Mouse (Mus musculus) adrenal gland, adult 18-20 months (tissue): ENCODE measurements around the gene Elob. TPM values are rescaled to one million over a fixed set of nuclear protein-coding genes. Genes with fewer than 3 reads are reported as not detected.

ENCODE experiments used
- DNase-seq, 2 experiments: peaks; one replicate each; pipeline ENCODE4 v3.0.0; 2021 to 2022; ENCODE audit warnings: low spot score in 2 of 2
- total RNA-seq, 2 experiments: library from RNA; stranded (reverse); gene quantifications; 1 replicate in 1 of 2; 2 replicates in 1 of 2; pipeline ENCODE4 v1.2.3; 2021

Elob gene
- total RNA-seq, 2 experiments from 2014 or later = 352 to 413 TPM

DNA sequence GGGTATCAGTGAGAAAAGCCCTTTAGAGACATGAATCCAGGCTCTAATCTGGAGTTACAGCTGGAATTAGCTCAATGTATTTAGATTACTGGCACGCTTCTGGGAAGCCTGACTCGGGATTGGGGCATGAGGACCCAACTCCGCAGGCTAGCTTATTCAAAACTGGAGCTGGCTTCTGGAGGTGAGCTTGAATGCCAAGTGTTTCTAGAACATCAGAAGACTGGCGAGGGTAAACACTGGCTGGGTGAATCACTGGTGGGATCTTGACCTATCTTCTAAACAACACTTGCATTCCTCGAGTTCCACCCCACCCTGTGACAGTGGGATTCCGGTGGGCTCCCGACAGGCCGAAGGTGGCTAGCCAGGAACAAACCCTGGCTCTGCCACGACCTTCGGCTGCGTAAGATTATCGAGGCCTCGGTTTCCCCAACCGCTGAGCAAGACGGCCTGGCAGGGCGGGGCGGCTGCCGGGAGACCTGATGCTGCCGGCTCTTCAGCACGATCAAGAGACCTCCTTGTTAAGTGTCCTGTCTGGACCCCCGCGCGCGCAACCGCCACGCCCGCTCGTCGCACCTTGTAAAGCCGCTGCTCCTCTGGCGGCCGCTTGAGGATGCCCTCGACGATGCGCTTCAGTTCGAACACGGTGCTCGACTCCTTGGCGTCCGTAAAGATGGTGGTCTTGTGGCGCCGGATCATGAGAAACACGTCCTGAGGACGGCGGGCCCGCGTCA lies 500 bp downstream of the Elob start:
- peak; percentile 51 to 54 for DNase-seq

DNA sequence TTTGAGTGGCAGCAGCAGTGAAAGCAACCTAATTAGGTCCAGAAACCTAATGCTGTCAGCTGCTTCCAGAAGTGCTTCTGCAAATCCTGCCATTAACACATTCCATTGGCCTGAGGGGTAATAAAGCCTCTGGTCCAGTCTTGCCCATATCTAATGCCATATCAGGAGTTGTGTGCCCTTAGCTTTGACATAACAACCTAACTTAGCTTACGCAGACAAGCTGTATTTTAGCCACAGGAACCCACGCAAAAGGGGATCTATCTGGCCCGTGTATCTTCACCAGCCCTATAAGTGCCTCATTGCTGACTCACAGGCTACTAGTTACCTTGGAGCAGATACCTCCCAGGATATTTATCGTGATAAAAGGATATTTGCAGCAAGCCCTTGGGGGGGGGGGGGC lies 3.3 kb downstream of the Elob start:
- no peak for DNase-seq

GRCm38 (mm10) chr17:23823614-23824013 lies 5.3 kb downstream of the Elob start:
- no peak for DNase-seq

DNA sequence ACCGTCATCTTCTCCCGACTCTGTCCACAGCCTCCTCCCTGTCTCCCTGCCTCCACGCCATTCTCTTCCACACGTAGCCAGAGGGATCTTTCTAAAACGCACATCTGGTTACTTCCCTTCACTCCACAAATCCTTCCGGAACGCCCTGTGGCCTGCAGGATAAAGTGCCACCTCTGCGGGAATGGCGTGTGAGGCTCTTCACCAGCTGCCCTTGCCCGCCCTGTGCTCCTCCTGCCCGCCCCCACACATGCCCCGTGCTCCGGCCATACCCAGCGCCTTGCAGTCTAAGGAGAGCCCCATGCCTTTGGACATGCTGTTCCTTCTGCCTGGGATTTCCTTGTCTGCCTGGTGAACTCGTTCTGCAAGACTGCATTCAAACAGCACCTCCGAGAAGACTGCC lies 5.9 kb downstream of the Elob start:
- no peak for DNase-seq

DNA sequence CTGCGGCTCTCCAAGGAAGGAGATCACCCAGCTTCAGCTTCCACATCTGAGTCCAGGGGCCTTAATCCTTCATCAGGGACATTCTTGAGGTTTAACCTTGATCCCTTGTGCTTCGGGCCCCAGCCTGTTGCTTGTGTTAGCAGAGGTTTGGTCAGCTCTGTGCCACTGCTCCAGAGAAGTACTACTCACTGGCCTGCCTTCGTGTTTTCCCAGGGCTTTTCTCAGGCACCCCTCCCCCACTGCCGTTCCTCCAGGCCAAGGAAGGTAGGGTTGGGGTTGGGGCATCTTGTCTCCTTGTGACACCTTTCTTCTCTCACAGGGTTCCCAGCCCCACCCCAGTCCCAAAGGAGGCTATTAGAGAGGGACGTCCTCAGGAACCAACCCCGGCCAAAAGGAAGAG lies 6.8 kb downstream of the Elob start:
- DNase-seq = no peak

DNA sequence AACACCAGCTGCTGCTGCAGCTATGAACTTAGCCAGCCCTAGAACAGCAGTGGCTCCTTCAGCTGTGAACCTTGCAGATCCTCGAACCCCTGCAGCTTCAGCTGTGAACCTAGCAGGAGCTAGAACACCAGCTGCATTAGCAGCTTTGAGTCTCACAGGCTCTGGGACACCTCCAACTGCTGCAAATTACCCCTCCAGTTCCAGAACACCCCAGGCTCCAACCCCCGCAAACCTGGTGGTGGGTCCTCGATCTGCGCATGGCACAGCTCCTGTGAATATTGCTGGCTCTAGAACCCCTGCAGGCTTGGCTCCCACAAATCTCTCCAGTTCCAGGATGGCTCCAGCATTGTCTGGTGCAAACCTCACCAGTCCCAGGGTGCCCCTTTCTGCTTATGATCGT lies 8.2 kb downstream of the Elob start:
- no peak for DNase-seq

- DNase-seq = no peak
Observed at GRCm38 (mm10) chr17:23819235-23819634, 9.7 kb downstream of the Elob start.

GRCm38 (mm10) chr17:23818579-23818978 lies 10.4 kb downstream of the Elob start:
- no peak for DNase-seq

DNA sequence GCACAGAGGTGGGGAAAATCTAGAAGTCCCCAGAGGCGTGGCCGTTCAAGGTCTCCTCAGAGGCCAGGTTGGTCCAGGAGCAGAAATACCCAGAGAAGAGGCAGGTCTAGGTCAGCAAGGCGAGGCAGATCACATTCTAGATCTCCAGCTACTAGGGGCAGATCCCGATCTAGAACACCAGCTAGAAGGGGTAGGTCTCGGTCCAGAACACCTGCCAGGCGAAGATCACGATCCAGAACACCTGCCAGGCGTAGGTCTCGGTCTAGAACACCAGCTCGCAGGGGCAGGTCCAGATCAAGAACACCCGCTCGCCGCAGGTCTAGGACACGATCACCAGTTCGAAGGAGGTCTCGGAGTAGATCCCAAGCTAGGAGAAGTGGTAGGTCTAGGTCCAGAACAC lies 13.3 kb downstream of the Elob start:
- no peak for DNase-seq

GRCm38 (mm10) chr17:23807918-23808317 lies 21.0 kb downstream of the Elob start:
- no peak for DNase-seq

- DNase-seq = peak in 1 of 2 experiments; percentile 53
Observed at GRCm38 (mm10) chr17:23806867-23807266, 22.1 kb downstream of the Elob start.

DNA sequence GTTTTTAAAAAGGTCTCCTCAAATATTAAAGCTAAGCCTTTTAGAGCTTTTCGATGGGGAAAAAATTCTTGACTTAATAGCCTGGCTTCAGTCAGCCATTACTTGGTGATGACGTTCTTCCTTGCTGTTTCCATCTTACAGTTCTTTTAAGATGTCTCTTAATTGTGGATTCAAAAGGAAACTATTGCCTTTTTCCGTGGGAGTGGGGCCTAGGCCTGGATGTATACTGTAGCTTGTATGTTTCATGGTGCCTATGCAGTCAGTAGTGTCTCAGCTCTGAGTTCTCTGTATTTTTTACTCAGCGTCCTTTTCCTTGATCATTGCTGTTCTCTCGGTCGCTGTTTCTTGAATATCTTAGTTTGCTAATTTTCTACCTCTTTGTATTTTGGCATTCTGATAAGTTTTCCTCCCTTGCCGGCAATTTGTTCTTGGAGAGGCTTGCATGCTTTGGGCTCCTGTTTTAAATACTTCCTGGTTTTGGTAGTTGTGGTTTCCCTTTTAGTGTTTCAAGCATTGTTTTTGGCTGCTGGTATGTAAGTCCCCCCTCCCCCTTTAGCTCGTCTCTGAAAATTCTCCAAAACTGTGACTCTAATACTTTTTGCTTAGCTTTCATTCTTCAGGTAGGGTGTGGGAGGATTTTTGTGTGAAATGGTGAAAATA lies 24.4 kb downstream of the Elob start:
- DNase-seq = no peak

GRCm38 (mm10) chr17:23803366-23804041 lies 25.4 kb downstream of the Elob start:
- DNase-seq = peak; percentile 79 to 80

DNA sequence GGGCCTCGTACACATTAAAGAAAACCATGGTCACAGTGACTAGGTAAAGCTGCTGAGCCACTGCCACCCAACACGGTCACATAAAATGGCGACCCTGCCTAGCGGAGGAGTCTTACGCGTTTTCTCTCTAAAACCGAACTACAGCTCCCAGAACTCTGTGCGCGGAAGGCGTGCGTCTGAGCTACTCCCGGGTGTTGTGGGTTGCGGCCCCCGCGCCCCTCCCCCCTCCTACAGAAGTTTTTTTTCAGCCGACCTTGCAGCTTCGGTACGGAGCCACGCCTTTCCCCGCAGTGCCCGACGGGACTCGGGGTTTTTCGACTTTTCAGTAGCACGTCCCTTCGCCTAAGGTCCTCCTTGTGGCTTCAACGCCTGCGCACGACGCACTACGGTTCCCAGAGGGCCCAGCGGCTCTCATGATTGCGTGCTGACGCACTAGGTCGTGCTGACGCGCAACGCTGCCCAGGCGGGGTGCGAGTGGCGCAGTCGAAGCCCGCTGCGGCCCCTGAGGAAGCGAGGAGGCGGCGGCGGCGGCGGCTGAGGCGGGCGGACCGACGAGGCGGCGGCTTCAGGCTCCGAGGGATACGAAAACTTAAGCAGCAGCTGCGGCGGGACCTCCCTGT lies 26.1 kb downstream of the Elob start:
- DNase-seq = peak; percentile 89 to 90

DNA sequence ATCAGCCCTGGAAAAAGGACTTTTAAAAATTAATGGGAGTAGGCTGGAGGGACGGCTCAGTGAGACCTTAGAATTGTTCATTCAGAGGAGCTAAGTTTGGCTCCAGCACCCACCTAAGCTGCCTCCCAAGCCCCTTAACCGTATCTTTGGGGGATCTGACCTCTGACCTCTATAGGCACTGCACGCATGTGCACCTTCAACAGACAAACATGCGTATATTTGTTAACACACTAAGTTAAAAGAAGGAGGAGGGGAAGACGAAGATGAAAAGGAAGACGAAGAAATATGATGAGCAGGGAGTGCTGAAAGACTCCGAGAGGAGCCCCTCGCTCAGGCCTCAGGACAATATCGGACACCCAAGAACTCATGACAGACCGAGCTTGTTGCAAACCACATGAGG lies 27.3 kb downstream of the Elob start:
- DNase-seq = no peak

GRCm38 (mm10) chr17:23797316-23797715 lies 31.6 kb downstream of the Elob start:
- no peak for DNase-seq

DNA sequence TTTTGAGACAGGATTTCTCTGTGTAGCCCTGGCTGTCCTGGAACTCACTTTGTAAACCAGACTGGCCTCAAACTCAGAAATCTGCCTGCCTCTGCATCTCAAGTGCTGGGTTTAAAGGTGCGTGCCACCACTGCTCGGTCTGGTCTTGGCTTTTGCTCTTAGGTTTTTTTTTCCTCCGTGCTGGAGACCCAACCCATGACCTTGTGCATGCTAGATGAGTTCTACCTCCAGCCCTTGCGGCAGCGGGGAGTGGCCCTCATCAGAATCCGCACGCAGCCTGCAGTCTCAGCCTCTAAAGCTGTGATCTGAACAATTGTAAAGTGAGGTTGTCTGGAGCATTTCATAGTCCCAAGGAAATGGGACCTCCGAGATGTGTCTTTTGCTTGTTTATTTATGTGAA lies 33.6 kb downstream of the Elob start:
- no peak for DNase-seq

DNA sequence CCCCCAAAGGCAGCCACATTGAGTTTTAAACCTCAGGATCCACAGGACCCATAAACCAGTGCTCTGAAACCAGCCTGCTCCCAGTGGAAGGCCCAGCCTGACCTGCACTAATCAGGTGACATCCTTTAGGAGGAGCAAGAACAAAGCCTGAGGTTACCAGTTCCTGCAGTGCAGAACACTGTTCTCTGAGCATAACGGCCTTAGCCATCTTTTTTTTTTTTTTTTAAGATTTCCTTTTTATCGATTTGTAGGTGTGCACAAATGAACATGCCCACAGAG lies 37.9 kb downstream of the Elob start:
- DNase-seq = no peak

- peak; percentile 60 to 65 for DNase-seq
Observed at GRCm38 (mm10) chr17:23790269-23791078, 38.5 kb downstream of the Elob start, which contains the start of gene Srrm2. Gene Srrm2 (plus strand): TSS chr17:23790532.

DNA sequence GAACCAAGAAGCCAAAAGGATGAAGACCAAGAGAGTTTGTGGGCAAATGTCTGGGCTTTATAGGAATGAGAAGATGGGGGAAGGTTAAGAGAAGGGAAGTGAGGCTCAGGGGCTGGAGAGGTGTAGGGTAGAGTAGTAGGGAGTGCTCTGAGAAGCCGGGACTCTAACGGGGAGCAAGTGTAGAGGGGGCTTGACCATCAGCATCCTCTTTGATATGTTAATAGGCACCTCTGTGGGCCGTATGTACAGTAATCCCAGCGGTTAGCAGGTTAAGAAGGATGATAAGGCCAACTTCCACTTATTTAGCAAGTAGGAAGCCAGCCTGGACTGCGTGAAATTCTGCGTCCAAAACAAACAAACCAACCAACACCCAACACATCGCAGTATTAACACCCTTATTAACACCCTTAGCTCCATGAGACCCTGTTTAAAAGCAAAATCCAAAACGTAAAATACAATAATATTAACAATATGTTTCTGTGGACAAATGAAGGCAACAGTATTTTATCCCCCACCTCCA lies 39.1 kb downstream of the Elob start:
- DNase-seq = no peak

DNA sequence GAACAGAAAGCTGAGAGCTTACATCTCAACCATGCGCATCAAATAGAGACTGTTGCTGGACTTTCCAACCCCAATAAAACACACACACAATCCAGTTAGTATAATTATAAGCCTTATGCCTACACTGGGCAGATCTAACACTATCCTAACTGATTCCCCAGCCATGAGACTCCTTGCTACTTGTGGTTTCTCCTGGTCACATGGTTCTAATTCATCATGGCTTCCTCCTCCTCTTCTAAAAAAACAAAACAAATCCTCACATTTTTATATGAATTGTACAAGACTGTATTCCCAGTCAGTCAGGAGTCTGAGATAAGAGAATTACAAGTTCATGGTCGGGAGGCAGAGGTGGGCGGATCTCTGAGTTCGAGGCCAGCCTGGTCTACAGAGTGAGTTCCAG lies 40.0 kb downstream of the Elob start:
- DNase-seq = no peak
